Mouse (Mus musculus): ENCODE results near the gene Resp18. TPM values are rescaled to one million over a fixed set of nuclear protein-coding genes. Genes with fewer than 3 reads are reported as not detected.

Gene Resp18
- total and polyA plus RNA-seq, 3 experiments, result not detected

DNA sequence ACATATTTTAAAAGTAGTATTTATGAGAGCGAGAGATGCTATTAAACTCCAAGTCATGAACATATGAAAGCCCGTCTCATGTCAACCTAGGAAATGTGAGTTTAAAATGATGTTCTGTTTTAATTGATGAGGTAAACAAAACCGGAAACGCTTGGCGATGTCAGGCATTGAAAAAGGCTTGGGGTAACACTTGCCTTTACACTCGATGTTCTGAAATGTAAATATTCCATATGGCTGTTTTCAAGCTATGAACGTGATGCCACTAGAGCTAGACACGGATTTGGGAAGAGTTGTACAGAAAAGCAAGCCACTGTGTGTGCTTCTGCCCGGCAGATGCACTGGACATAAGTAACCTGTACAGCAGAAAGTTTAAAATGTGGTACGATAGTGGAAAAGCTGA lies 41.0 kb upstream of the Resp18 start:
- in situ Hi-C loops (cut with MboI; ENCODE audit: low pct_ligation_motif_present, low pct_unique_long_range_greater_than_20kb, low sequenced_read_pairs), result no loop called here

DNA sequence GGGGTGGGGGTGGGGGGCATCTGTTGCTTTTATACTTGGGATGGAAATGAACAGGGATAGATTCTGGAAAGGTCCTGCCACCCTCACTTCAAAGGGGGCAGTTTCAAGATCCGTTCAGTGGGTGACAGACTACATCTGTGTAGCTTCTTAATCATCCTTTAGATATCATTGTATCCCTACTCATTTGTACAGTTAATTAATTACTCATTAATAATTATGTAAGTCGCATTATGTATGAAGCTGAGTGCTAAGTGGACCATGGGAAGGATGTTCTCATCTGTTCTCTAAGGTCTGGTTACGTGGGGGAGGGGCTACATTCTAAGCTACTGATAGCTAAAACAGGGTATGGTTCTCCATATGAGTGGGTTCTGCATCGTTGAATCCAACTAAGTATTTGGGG lies 40.5 kb upstream of the Resp18 start:
- no peak overlapping the region for H3K4me3 ChIP-seq (replicated peaks in 1 of 3; ENCODE audit: low read depth in 2 of 3, low read length in 2 of 3, poor library complexity in 1 of 3)
- TF ChIP-seq MYC (IDR thresholded peaks at IDR 0.05; ENCODE audit: low read depth, low read length) (no peak), MAZ (IDR thresholded peaks at IDR 0.05; ENCODE audit: low read depth, low read length) (no peak), E2F4 (IDR thresholded peaks at IDR 0.05; ENCODE audit: insufficient replicate concordance, low read depth, low read length) (no peak), TBP (conservative IDR thresholded peaks at IDR 0.05; ENCODE audit: low read depth, low read length) (no peak)
- H3K4me1 ChIP-seq (ENCODE audit: control insufficient read depth in 1 of 2, insufficient read depth in 2 of 2), result peaks cover 6 to 27% of the 10 kb centered on the region in 2 experiments
- no peaks in the 10 kb centered on the region for H3K79me2 ChIP-seq (replicated peaks; ENCODE audit: control insufficient read depth, extremely low read depth, insufficient read depth, poor library complexity, severe bottlenecking)
- dilution Hi-C loops (cut with MboI; ENCODE audit: extremely low pct_ligation_motif_present, extremely low pct_unique_long_range_greater_than_20kb, low sequenced_read_pairs) (no loop called here), in situ Hi-C loops (cut with MboI; ENCODE audit: low pct_ligation_motif_present, low pct_unique_long_range_greater_than_20kb, low sequenced_read_pairs) (no loop called here)
- no peak overlapping the region for H3K4me2 ChIP-seq (ENCODE audit: insufficient read depth, low read depth, poor library complexity, severe bottlenecking)
- peaks cover 9 to 17% of the 10 kb centered on the region in 2 experiments for H3K36me3 ChIP-seq (replicated peaks in 1 of 2; ENCODE audit: control insufficient read depth in 1 of 2, insufficient read depth in 1 of 2, low read length in 1 of 2)
- H3K27me3 ChIP-seq (replicated peaks), result no peaks in the 10 kb centered on the region
- H3K27ac ChIP-seq (ENCODE audit: insufficient read depth, low read depth), result no peak overlapping the region
- DNase-seq (ENCODE audit: extremely low read depth), result no peak
- H3K9ac ChIP-seq (ENCODE audit: insufficient read depth, low read depth), result peak overlapping the region; percentile 59; the same call in 1 of the 2 replicates
- H3K9me3 ChIP-seq (replicated peaks; ENCODE audit: low read length), result peaks cover 2% of the 10 kb centered on the region

More for the DNA sequence above, 41.0 kb upstream of the Resp18 start:
- dilution Hi-C loops (cut with MboI; ENCODE audit: extremely low pct_ligation_motif_present, extremely low pct_unique_long_range_greater_than_20kb, low sequenced_read_pairs), result no loop called here
- H3K36me3 ChIP-seq (replicated peaks in 1 of 2; ENCODE audit: control insufficient read depth in 1 of 2, insufficient read depth in 1 of 2, low read length in 1 of 2), result peaks cover 7 to 13% of the 10 kb centered on the region in 2 experiments
- no peak overlapping the region for H3K27ac ChIP-seq (ENCODE audit: insufficient read depth, low read depth)
- no peak for DNase-seq (ENCODE audit: extremely low read depth)
- H3K79me2 ChIP-seq (replicated peaks; ENCODE audit: control insufficient read depth, extremely low read depth, insufficient read depth, poor library complexity, severe bottlenecking), result no peaks in the 10 kb centered on the region
- H3K4me1 ChIP-seq (ENCODE audit: control insufficient read depth in 1 of 2, insufficient read depth in 2 of 2), result peaks cover 6 to 27% of the 10 kb centered on the region in 2 experiments
- H3K9me3 ChIP-seq (replicated peaks; ENCODE audit: low read length), result peaks cover 2% of the 10 kb centered on the region
- H3K27me3 ChIP-seq (replicated peaks), result no peaks in the 10 kb centered on the region
- TF ChIP-seq USF1 (IDR thresholded peaks at IDR 0.05; ENCODE audit: low read depth, low read length), result no peak
- no peak for TF ChIP-seq JUND (conservative IDR thresholded peaks at IDR 0.05; ENCODE audit: low read depth, low read length)
- no peak for TF ChIP-seq MAFK (IDR thresholded peaks at IDR 0.05; ENCODE audit: insufficient replicate concordance, low read length)
- TF ChIP-seq GABPA (IDR thresholded peaks at IDR 0.05; ENCODE audit: insufficient replicate concordance, low read depth, low read length), result no peak
- TF ChIP-seq ETS1 (conservative IDR thresholded peaks at IDR 0.05; ENCODE audit: low read depth, low read length), result no peak
- no peak for TF ChIP-seq ZKSCAN1 (IDR thresholded peaks at IDR 0.05; ENCODE audit: borderline replicate concordance, low read depth, low read length)
- no peak overlapping the region for H3K9ac ChIP-seq (ENCODE audit: insufficient read depth, low read depth)
- no peak overlapping the region for H3K4me3 ChIP-seq (replicated peaks in 1 of 3; ENCODE audit: low read depth in 2 of 3, low read length in 2 of 3, poor library complexity in 1 of 3)
- H3K4me2 ChIP-seq (ENCODE audit: insufficient read depth, low read depth, poor library complexity, severe bottlenecking), result no peak overlapping the region

DNA sequence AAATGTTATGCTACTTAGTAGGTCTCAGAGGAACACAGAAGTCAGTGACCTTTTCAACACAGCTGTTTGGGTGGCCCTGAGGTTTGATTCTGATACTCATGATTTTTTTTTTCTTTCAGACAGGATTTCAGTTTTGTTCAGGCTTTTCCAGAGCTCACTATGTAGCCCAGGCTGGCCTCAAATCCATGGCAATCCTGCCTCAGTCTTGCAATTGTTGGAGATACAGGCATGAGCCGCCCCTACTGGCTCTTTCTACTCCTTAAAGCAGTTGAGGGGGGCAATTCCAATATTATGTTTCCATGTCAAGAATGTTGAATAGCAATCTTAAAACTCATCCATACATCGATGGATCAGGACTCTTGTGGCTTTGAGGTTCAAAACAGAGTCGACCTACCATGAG lies 40.1 kb upstream of the Resp18 start:
- H3K27me3 ChIP-seq (replicated peaks), result no peaks in the 10 kb centered on the region
- peaks cover 2% of the 10 kb centered on the region for H3K9me3 ChIP-seq (replicated peaks; ENCODE audit: low read length)
- H3K36me3 ChIP-seq (replicated peaks in 1 of 2; ENCODE audit: control insufficient read depth in 1 of 2, insufficient read depth in 1 of 2, low read length in 1 of 2), result peaks cover 12 to 22% of the 10 kb centered on the region in 2 experiments
- no peak overlapping the region for H3K27ac ChIP-seq (ENCODE audit: insufficient read depth, low read depth)
- DNase-seq (ENCODE audit: extremely low read depth), result no peak
- H3K9ac ChIP-seq (ENCODE audit: insufficient read depth, low read depth), result peak overlapping the region; percentile 59
- H3K4me3 ChIP-seq (replicated peaks in 1 of 3; ENCODE audit: low read depth in 2 of 3, low read length in 2 of 3, poor library complexity in 1 of 3), result peak overlapping the region in 2 of 3 experiments; percentile 25 to 59
- TF ChIP-seq ZC3H11A (IDR thresholded peaks at IDR 0.05; ENCODE audit: low read depth, low read length) (no peak), MAFK (IDR thresholded peaks at IDR 0.05; ENCODE audit: insufficient replicate concordance, low read length) (no peak), ZKSCAN1 (IDR thresholded peaks at IDR 0.05; ENCODE audit: borderline replicate concordance, low read depth, low read length) (no peak), RCOR1 (conservative IDR thresholded peaks at IDR 0.05; ENCODE audit: low read depth, low read length) (no peak), JUN (IDR thresholded peaks at IDR 0.05; ENCODE audit: insufficient read depth, low read depth, low read length) (no peak), POLR2AphosphoS2 (IDR thresholded peaks at IDR 0.05; ENCODE audit: low read depth, low read length) (no peak), IRF4 (IDR thresholded peaks at IDR 0.05; ENCODE audit: low read depth, low read length) (no peak), PAX5 (IDR thresholded peaks at IDR 0.05; ENCODE audit: low read length) (no peak), BHLHE40 (IDR thresholded peaks at IDR 0.05; ENCODE audit: low read depth, low read length) (no peak), ETS1 (conservative IDR thresholded peaks at IDR 0.05; ENCODE audit: low read depth, low read length) (no peak), NRF1 (IDR thresholded peaks at IDR 0.05; ENCODE audit: low read depth, low read length) (no peak), CHD2 (IDR thresholded peaks at IDR 0.05; ENCODE audit: low read length) (no peak), RAD21 (IDR thresholded peaks at IDR 0.05; ENCODE audit: low read depth, low read length) (no peak), TCF12 (IDR thresholded peaks at IDR 0.05; ENCODE audit: low read depth, low read length) (no peak), ELF1 (IDR thresholded peaks at IDR 0.05; ENCODE audit: low read depth, low read length) (no peak), ZNF384 (IDR thresholded peaks at IDR 0.05; ENCODE audit: low read depth, low read length) (no peak), GABPA (IDR thresholded peaks at IDR 0.05; ENCODE audit: insufficient replicate concordance, low read depth, low read length) (no peak)
- dilution Hi-C loops (cut with MboI; ENCODE audit: extremely low pct_ligation_motif_present, extremely low pct_unique_long_range_greater_than_20kb, low sequenced_read_pairs), result no loop called here
- peak overlapping the region; percentile 23; the same call in 1 of the 2 replicates for H3K4me2 ChIP-seq (ENCODE audit: insufficient read depth, low read depth, poor library complexity, severe bottlenecking)
- no peaks in the 10 kb centered on the region for H3K79me2 ChIP-seq (replicated peaks; ENCODE audit: control insufficient read depth, extremely low read depth, insufficient read depth, poor library complexity, severe bottlenecking)
- in situ Hi-C loops (cut with MboI; ENCODE audit: low pct_ligation_motif_present, low pct_unique_long_range_greater_than_20kb, low sequenced_read_pairs), result no loop called here
- peaks cover 6 to 27% of the 10 kb centered on the region in 2 experiments for H3K4me1 ChIP-seq (ENCODE audit: control insufficient read depth in 1 of 2, insufficient read depth in 2 of 2)

Measured in CH12.LX (cell line).